Mouse (Mus musculus): ENCODE results near the gene Fam117a.

The Fam117a gene

GRCm38 (mm10) chr11:95330662-95331061 is 6.2 kb upstream of the Fam117a start:
- no peak for DNase-seq (ENCODE audit: extremely low spot score, low read depth, low spot score)

GRCm38 (mm10) chr11:95333209-95333608 is 3.6 kb upstream of the Fam117a start:
- DNase-seq (ENCODE audit: extremely low spot score, low read depth, low spot score): no peak

GRCm38 (mm10) chr11:95333805-95334204 is 3.0 kb upstream of the Fam117a start:
- DNase-seq (ENCODE audit: extremely low spot score, low read depth, low spot score): no peak

- no peak for DNase-seq (ENCODE audit: extremely low spot score, low read depth, low spot score)
These were observed 2.3 kb upstream of the Fam117a start for GRCm38 (mm10) chr11:95334448-95335060.

- DNase-seq (ENCODE audit: extremely low spot score, low read depth, low spot score): no peak
These were observed 453 bp downstream of the Fam117a start for GRCm38 (mm10) chr11:95337129-95337813.

- no peak for DNase-seq (ENCODE audit: extremely low spot score, low read depth, low spot score)
These were observed 1.1 kb downstream of the Fam117a start for GRCm38 (mm10) chr11:95337846-95338342.

GRCm38 (mm10) chr11:95339471-95340021 is 2.7 kb downstream of the Fam117a start:
- DNase-seq (ENCODE audit: extremely low spot score, low read depth, low spot score): no peak

- DNase-seq (ENCODE audit: extremely low spot score, low read depth, low spot score): no peak
These were observed 3.4 kb downstream of the Fam117a start for GRCm38 (mm10) chr11:95340259-95340658.

GRCm38 (mm10) chr11:95340664-95341063 is 3.8 kb downstream of the Fam117a start:
- no peak for DNase-seq (ENCODE audit: extremely low spot score, low read depth, low spot score)

GRCm38 (mm10) chr11:95343180-95343579 is 6.4 kb downstream of the Fam117a start:
- no peak for DNase-seq (ENCODE audit: extremely low spot score, low read depth, low spot score)

GRCm38 (mm10) chr11:95344181-95344580 is 7.4 kb downstream of the Fam117a start:
- no peak for DNase-seq (ENCODE audit: extremely low spot score, low read depth, low spot score)

GRCm38 (mm10) chr11:95350289-95350688 is 13.5 kb downstream of the Fam117a start:
- DNase-seq (ENCODE audit: extremely low spot score, low read depth, low spot score): no peak

GRCm38 (mm10) chr11:95350960-95351359 is 14.1 kb downstream of the Fam117a start:
- no peak for DNase-seq (ENCODE audit: extremely low spot score, low read depth, low spot score)

- no peak for DNase-seq (ENCODE audit: extremely low spot score, low read depth, low spot score)
These were observed 15.9 kb downstream of the Fam117a start for GRCm38 (mm10) chr11:95352686-95353085.

GRCm38 (mm10) chr11:95353226-95353625 is 16.4 kb downstream of the Fam117a start:
- no peak for DNase-seq (ENCODE audit: extremely low spot score, low read depth, low spot score)

- DNase-seq (ENCODE audit: extremely low spot score, low read depth, low spot score): no peak
These were observed 17.6 kb downstream of the Fam117a start for GRCm38 (mm10) chr11:95354228-95354944.

- DNase-seq (ENCODE audit: extremely low spot score, low read depth, low spot score): no peak
These were observed 18.3 kb downstream of the Fam117a start for GRCm38 (mm10) chr11:95354945-95355660.

GRCm38 (mm10) chr11:95355661-95356011 is 18.8 kb downstream of the Fam117a start:
- DNase-seq (ENCODE audit: extremely low spot score, low read depth, low spot score): no peak

GRCm38 (mm10) chr11:95356039-95356438 is 19.2 kb downstream of the Fam117a start:
- DNase-seq (ENCODE audit: extremely low spot score, low read depth, low spot score): no peak

- DNase-seq (ENCODE audit: extremely low spot score, low read depth, low spot score): no peak
These were observed 19.9 kb downstream of the Fam117a start for GRCm38 (mm10) chr11:95356469-95357273.
